Mouse (Mus musculus) olfactory bulb, adult 2 months (tissue): ENCODE data around the gene Erich6. TPM values are rescaled to one million over a fixed set of nuclear protein-coding genes. Genes with fewer than 3 reads are reported as not detected.

ENCODE experiments used
- H3K27ac ChIP-seq: fragments of 200-500 bp; 2 replicates; pipeline ENCODE4 v1.5.1; 2012; ENCODE audit warnings: low read depth, low read length; ENCODE audit not compliant: insufficient read depth
- H3K4me1 ChIP-seq: fragments of 200-500 bp; 2 replicates; pipeline ENCODE4 v1.6.1; 2012; ENCODE audit warnings: low read length; ENCODE audit not compliant: control insufficient read depth, insufficient read depth
- H3K4me3 ChIP-seq: fragments of 200-500 bp; 2 replicates; pipeline ENCODE4 v1.5.1; 2012; ENCODE audit warnings: mild to moderate bottlenecking, low read depth, low read length, moderate library complexity; ENCODE audit not compliant: insufficient read depth
- CTCF ChIP-seq: fragments of 200-500 bp; IDR thresholded peaks from 2 replicates; pipeline ENCODE4 v1.5.1; 2012; ENCODE audit warnings: low read depth, mild to moderate bottlenecking, low read length, moderate library complexity; ENCODE audit not compliant: insufficient read depth
- POLR2A ChIP-seq: fragments of 200-500 bp; IDR thresholded peaks from 2 replicates; pipeline ENCODE4 v1.6.1; 2012; ENCODE audit warnings: mild to moderate bottlenecking, low read depth, low read length, moderate library complexity; ENCODE audit not compliant: insufficient read depth
- WGBS: fragments of 180-500 bp; shearing (Covaris S2); methylation state at CpG from one replicate; pipeline ENCODE4 v1.1.7; 2018; 5-methylcytosine and 5-hydroxymethylcytosine counted together
- polyA plus RNA-seq: library from polyadenylated mRNA; stranded (reverse); fragments of >200 nt; gene quantifications from 2 replicates; pipeline ENCODE4 v1.2.4, GENCODE M21; 2012; ENCODE audit warnings: low replicate concordance; ENCODE audit not compliant: missing spikeins, insufficient read depth, insufficient read length

Gene Erich6
- not detected in 2 replicates for polyA plus RNA-seq

GRCm38 (mm10) chr3:58636406-58637295, at the start of gene Erich6:
Erich6 (minus strand) TSS chr3:58637207.
- H3K27ac ChIP-seq, result no peak within 1 kb of the TSS
- under 1% methylated on average over 34 of the region's 34 CpGs for WGBS
- TF ChIP-seq CTCF (no peak), POLR2A (no peak)
- H3K4me3 ChIP-seq, result peak within 1 kb of the TSS; percentile 54
- peaks cover 10% of the 10 kb centered on the region for H3K4me1 ChIP-seq

GRCm38 (mm10) chr3:58686206-58686921, 49.4 kb upstream of the Erich6 start:
- 78% methylated on average over 7 of the region's 7 CpGs for WGBS
- Histone ChIP-seq H3K27ac (no peak overlapping the region), H3K4me3 (no peak overlapping the region), H3K4me1 (peaks cover 5% of the 10 kb centered on the region; the same call in 1 of the 2 replicates)
- TF ChIP-seq CTCF (no peak), POLR2A (no peak)

- TF ChIP-seq CTCF (no peak), POLR2A (no peak)
- WGBS, result 96% methylated on average over 3 of the region's 3 CpGs
- Histone ChIP-seq H3K4me1 (peaks cover 5% of the 10 kb centered on the region; the same call in 1 of the 2 replicates), H3K27ac (no peak overlapping the region), H3K4me3 (no peak overlapping the region)
Observed at GRCm38 (mm10) chr3:58685396-58685795, 48.4 kb upstream of the Erich6 start.

- Histone ChIP-seq H3K27ac (no peak overlapping the region), H3K4me1 (peaks cover 8% of the 10 kb centered on the region), H3K4me3 (no peak overlapping the region)
- no peak for TF ChIP-seq CTCF
- TF ChIP-seq POLR2A, result no peak
- WGBS, result 89% methylated on average over 7 of the region's 7 CpGs
Observed at GRCm38 (mm10) chr3:58683346-58683745, 46.3 kb upstream of the Erich6 start.

GRCm38 (mm10) chr3:58682336-58682735, 45.3 kb upstream of the Erich6 start:
- 73% methylated on average over 4 of the region's 4 CpGs for WGBS
- TF ChIP-seq CTCF, result no peak
- no peak for TF ChIP-seq POLR2A
- Histone ChIP-seq H3K4me3 (no peak overlapping the region), H3K4me1 (peaks cover 10% of the 10 kb centered on the region), H3K27ac (no peak overlapping the region)

GRCm38 (mm10) chr3:58681831-58682230, 44.8 kb upstream of the Erich6 start:
- peaks cover 10% of the 10 kb centered on the region for H3K4me1 ChIP-seq

GRCm38 (mm10) chr3:58680943-58681637, 44.1 kb upstream of the Erich6 start:
- no peak for TF ChIP-seq CTCF
- no peak for TF ChIP-seq POLR2A
- H3K27ac ChIP-seq, result no peak overlapping the region
- H3K4me3 ChIP-seq, result no peak overlapping the region
- H3K4me1 ChIP-seq, result peaks cover 10% of the 10 kb centered on the region
- WGBS, result 96% methylated on average over 7 of the region's 7 CpGs

More at GRCm38 (mm10) chr3:58681831-58682230, 44.8 kb upstream of the Erich6 start:
- H3K4me3 ChIP-seq, result no peak overlapping the region
- no peak overlapping the region for H3K27ac ChIP-seq
- WGBS, result 56% methylated on average over 2 of the region's 2 CpGs
- TF ChIP-seq CTCF (no peak), POLR2A (no peak)

- TF ChIP-seq CTCF, result no peak
- TF ChIP-seq POLR2A, result no peak
- Histone ChIP-seq H3K27ac (no peak overlapping the region), H3K4me3 (no peak overlapping the region), H3K4me1 (peaks cover 13% of the 10 kb centered on the region)
- WGBS, result 60% methylated on average over 4 of the region's 4 CpGs
Observed at GRCm38 (mm10) chr3:58679996-58680395, 43.0 kb upstream of the Erich6 start.

GRCm38 (mm10) chr3:58678905-58679304, 41.9 kb upstream of the Erich6 start:
- H3K27ac ChIP-seq, result no peak overlapping the region
- 66% methylated on average over 2 of the region's 2 CpGs for WGBS
- H3K4me1 ChIP-seq, result peaks cover 13% of the 10 kb centered on the region
- TF ChIP-seq POLR2A, result no peak
- TF ChIP-seq CTCF, result no peak
- no peak overlapping the region for H3K4me3 ChIP-seq
